Mouse (Mus musculus): Measurements from ENCODE around the gene Malsu1. TPM values are rescaled to one million over a fixed set of nuclear protein-coding genes. Genes with fewer than 3 reads are reported as not detected.

The Malsu1 gene
- polyA plus RNA-seq, 1 experiment from 2014 or later: 50.6 TPM

DNA sequence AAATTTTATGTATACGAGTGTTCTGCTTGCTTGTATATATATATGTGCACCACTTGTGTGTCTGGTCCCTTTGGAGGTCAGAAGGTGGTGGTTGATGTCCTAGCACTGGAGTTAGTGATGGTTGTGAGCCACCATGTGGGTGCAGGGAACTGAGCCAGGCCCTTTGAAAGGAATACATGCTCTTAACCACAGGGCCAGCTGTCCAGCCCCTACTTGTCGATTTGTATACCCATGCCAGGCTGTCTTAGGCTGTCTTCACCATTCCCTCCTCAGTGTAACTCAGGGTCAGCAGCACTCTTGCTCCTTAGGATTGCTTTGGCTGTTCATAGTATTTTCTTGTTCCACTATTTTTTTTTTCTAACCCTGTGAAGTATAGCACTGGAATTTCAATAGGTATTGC lies 4.3 kb downstream of the Malsu1 start:
- Histone ChIP-seq H3K27ac (no peak overlapping the region), H3K4me1 (replicated peaks) (peaks cover 32% of the 10 kb centered on the region), H3K4me3 (replicated peaks) (no peak overlapping the region), H3K4me2 (no peak overlapping the region), H3K27me3 (no peaks in the 10 kb centered on the region), H3K36me3 (peaks cover 22% of the 10 kb centered on the region), H3K9ac (no peak overlapping the region), H3K9me3 (replicated peaks) (no peaks in the 10 kb centered on the region)
- WGBS (ENCODE audit: insufficient replicate concordance): 60% methylated on average over 2 of the region's 2 CpGs
- no peak for ATAC-seq (ENCODE audit: low read depth)
- no peak for DNase-seq

DNA sequence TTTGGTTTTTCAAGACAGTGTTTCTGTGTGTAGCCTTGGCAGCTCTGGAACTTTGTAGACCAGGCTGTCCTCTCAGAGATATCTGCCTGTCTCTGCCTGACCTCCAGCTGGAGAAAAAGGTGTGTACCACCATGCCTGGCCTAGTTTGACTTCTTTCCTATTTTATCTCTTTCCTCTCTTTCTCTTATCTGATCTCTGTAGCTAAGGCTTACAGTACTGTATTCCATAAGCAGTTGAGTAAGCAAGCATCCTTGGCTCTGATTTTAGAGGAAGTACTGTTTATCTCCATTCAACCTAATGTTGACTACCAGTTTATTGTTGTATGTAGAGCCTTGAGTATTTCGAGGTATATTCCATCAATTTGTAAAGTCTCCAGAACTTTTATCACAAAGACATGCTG lies 5.7 kb downstream of the Malsu1 start:
- Histone ChIP-seq H3K9me3 (replicated peaks) (no peaks in the 10 kb centered on the region), H3K27me3 (no peaks in the 10 kb centered on the region), H3K4me3 (replicated peaks) (no peak overlapping the region), H3K27ac (no peak overlapping the region), H3K4me1 (replicated peaks) (peaks cover 25% of the 10 kb centered on the region), H3K4me2 (no peak overlapping the region), H3K36me3 (peaks cover 36% of the 10 kb centered on the region), H3K9ac (no peak overlapping the region)
- no peak for ATAC-seq (ENCODE audit: low read depth)
- 76% methylated on average over 1 of the region's 1 CpGs for WGBS (ENCODE audit: insufficient replicate concordance)
- no peak for DNase-seq

DNA sequence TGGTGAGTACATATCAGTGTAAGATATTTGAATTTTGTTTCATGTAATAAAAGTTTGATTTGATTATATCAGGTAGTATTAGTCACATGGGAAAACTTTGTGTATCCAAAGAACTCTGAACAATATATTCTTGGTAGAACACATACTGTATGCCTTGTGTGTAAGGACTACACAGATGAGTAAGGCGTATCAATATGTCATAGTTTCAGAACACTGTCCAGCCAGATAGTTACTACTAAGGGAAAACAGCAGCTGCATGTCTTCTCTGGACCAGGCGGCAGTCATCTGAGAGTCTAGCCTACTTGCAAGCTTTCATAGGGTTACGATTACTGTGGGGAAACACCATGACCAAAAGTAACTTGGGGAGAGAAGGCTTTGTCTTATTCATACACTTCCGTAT lies 9.4 kb downstream of the Malsu1 start:
- Histone ChIP-seq H3K27ac (no peak overlapping the region), H3K36me3 (peaks cover 65% of the 10 kb centered on the region), H3K9me3 (replicated peaks) (no peaks in the 10 kb centered on the region), H3K9ac (no peak overlapping the region), H3K27me3 (no peaks in the 10 kb centered on the region), H3K4me2 (no peak overlapping the region), H3K4me1 (replicated peaks) (peaks cover 4% of the 10 kb centered on the region), H3K4me3 (replicated peaks) (no peak overlapping the region)
- ATAC-seq (ENCODE audit: low read depth) (no peak), DNase-seq (no peak)
- 86% methylated on average over 4 of the region's 4 CpGs for WGBS (ENCODE audit: insufficient replicate concordance)

DNA sequence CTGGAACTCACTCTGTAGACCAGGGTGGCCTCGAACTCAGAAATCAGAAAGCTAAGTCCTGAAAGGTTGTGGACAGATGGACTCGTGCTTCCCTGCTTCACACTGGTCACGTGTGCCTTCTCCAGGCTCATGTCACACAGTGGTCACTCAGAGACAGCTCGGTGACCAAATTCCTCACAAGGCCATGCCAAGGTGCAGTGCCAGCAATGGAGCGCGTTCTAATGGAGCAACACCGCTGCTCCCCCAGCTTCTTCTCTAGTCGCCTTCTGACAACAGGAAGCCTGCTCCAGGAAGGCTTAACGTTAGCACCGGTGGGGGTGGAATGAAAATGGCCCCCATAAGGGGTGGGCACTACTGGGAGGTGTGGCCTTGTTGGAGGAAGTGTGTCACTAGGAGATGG lies 21.4 kb downstream of the Malsu1 start:
- no peak for DNase-seq
- no peak for ATAC-seq (ENCODE audit: low read depth)
- no peak overlapping the region for H3K27ac ChIP-seq

DNA sequence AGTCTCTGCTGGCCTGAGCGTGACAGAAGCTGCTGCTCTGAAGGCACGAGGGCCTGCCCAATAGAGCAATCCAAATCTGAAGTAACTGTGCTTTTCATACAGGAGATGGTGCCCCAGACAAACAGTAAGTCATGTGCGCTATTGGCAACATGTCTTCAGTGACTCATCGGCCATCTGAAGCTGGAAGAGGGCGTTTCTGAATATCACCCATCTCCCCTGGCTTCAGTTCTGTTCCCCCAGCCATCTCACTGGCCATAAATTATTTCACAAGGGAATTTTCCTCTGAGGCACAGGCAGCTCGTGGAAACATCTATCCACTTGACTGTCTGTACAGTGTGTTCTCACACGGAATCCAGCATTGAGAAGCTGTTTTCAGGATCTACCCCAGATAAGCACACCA lies 22.8 kb downstream of the Malsu1 start:
- no peak overlapping the region for H3K4me2 ChIP-seq
- no peaks in the 10 kb centered on the region for H3K27me3 ChIP-seq
- H3K9ac ChIP-seq: no peak overlapping the region
- no peak for DNase-seq
- H3K9me3 ChIP-seq (replicated peaks): no peaks in the 10 kb centered on the region
- H3K4me1 ChIP-seq (replicated peaks): peaks cover 16% of the 10 kb centered on the region
- 81% methylated on average over 7 of the region's 7 CpGs for WGBS (ENCODE audit: insufficient replicate concordance)
- no peak overlapping the region for H3K27ac ChIP-seq
- ATAC-seq (ENCODE audit: low read depth): no peak
- H3K4me3 ChIP-seq (replicated peaks): no peak overlapping the region
- peaks cover 59% of the 10 kb centered on the region for H3K36me3 ChIP-seq

More for the DNA sequence above, 21.4 kb downstream of the Malsu1 start:
- Histone ChIP-seq H3K9me3 (replicated peaks) (no peaks in the 10 kb centered on the region), H3K36me3 (peaks cover 73% of the 10 kb centered on the region), H3K4me2 (no peak overlapping the region), H3K4me1 (replicated peaks) (peaks cover 10% of the 10 kb centered on the region), H3K27me3 (no peaks in the 10 kb centered on the region), H3K4me3 (replicated peaks) (no peak overlapping the region), H3K9ac (no peak overlapping the region)
- 75% methylated on average over 10 of the region's 10 CpGs for WGBS (ENCODE audit: insufficient replicate concordance)

DNA sequence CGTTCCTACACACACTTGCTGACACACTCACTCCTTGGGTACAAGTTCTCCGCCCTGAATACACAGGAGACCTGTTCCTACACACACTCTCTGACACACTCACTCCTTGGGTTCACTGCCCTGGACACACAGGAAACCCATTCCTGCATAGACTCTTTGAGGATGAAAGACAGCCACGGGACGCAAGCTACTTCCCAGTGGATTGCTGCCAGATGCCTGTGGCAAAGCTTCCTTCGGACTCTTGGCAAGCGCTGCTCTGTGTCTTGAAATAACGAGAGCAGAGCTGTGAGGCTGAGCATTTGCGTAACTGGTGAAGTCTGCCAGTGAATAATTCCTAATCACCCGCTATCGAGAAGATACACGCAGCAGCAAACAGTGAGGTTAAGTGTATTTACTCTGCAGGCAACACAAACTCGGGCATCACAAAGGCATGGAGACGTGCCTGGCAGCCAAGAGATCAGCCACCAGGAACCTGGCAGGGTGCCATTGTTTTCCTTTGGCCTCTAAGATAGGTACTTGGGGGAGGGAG lies 23.4 kb downstream of the Malsu1 start:
- Histone ChIP-seq H3K4me3 (replicated peaks) (no peak overlapping the region), H3K36me3 (peaks cover 55% of the 10 kb centered on the region), H3K27me3 (no peaks in the 10 kb centered on the region), H3K9ac (no peak overlapping the region), H3K4me1 (replicated peaks) (peaks cover 16% of the 10 kb centered on the region), H3K27ac (no peak overlapping the region), H3K4me2 (no peak overlapping the region), H3K9me3 (replicated peaks) (no peaks in the 10 kb centered on the region)
- ATAC-seq (ENCODE audit: low read depth) (no peak), DNase-seq (no peak)
- 80% methylated on average over 13 of the region's 13 CpGs for WGBS (ENCODE audit: insufficient replicate concordance)

DNA sequence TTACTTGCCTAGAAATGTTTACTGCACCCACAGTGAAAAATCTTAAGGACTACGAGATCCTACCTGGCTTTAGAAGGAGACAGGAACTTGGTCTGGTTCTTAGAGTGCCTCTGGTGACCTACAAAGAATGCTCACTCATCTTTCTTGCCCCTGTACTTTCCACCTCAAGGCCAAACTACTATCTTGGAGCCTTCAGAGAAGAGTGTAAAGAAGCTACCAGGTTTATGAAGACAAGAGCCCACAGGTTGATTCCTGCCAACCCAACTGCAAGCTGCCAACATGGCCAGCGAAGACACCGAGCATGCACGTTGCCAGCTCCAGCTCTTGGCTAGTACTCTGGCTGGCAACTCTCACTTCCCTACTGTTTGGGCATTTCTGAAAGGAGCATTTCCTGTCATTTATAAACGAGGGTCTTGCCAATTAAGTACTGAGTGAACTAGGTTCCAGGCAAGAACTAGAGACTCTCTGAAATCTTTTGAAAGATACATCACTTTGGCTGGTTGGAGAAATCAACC lies 24.1 kb downstream of the Malsu1 start:
- DNase-seq: no peak
- no peak for ATAC-seq (ENCODE audit: low read depth)

DNA sequence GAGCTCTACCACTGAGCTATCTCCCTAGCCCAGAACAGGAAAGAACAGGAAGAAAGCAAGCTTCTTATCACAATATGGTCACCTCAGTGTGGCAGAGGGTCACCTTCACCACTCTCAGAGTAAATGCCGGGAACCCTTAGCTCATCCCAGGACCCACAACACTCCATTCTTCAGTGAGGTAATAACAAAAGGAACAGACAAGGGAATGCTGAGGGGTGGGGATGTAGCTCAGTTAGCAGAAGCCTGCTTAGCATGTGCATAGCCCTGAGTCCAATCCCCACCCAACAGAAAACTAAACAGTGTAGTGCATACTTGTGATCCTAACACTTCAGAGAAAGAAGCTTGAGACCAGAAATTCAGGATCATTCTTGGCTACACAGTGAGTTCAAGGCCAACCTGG lies 25.5 kb downstream of the Malsu1 start:
- WGBS (ENCODE audit: insufficient replicate concordance): 55% methylated on average over 1 of the region's 1 CpGs
- H3K9me3 ChIP-seq (replicated peaks): no peaks in the 10 kb centered on the region

More for the DNA sequence above, 24.1 kb downstream of the Malsu1 start:
- H3K27me3 ChIP-seq: no peaks in the 10 kb centered on the region
- no peak overlapping the region for H3K4me3 ChIP-seq (replicated peaks)
- H3K27ac ChIP-seq: no peak overlapping the region; the same call in 1 of the 2 replicates
- H3K36me3 ChIP-seq: peaks cover 57% of the 10 kb centered on the region
- no peaks in the 10 kb centered on the region for H3K9me3 ChIP-seq (replicated peaks)
- H3K4me1 ChIP-seq (replicated peaks): peaks cover 16% of the 10 kb centered on the region
- WGBS (ENCODE audit: insufficient replicate concordance): 76% methylated on average over 5 of the region's 5 CpGs
- H3K9ac ChIP-seq: no peak overlapping the region
- no peak overlapping the region for H3K4me2 ChIP-seq

DNA sequence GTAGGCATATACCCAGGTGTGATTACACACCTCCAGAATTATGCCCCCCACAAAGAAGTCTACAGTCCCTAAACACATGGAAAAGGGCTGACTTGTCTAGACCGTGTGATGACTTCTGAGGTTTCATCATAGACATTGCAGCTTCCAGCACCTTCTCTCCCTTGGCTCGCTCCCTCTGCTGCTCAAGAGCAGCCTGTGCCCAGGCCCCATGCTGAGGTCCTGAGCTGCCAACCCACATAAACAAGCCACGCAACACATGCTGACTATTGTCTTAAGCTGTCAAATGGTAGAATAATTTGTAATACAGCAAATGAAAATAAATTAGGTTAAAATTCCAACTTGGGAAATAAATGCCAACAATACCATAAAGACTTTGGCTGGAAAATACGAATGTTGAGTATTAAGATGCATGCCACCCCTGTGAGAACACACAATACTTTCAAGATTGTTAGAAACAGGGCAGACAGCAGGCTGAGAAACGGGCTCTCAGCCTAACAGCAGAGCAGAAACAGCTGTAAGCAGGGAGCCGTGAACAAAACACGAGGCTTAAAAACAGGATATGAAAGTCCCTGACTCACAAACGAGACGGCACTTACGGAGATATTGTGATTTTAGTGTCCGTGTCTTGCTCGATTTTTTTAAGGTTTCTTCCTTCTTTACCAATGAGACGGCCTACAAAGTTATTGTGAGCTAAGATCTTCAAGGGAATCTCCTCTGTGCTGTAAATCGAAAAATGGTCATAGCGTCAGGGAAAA lies 33.3 kb downstream of the Malsu1 start:
- ATAC-seq (ENCODE audit: low read depth) (no peak), DNase-seq (no peak)
- no peaks in the 10 kb centered on the region for H3K9me3 ChIP-seq (replicated peaks)
- H3K27me3 ChIP-seq: no peaks in the 10 kb centered on the region
- H3K36me3 ChIP-seq: peaks cover 61% of the 10 kb centered on the region
- no peak overlapping the region for H3K4me2 ChIP-seq
- no peak overlapping the region for H3K27ac ChIP-seq
- no peak overlapping the region for H3K4me3 ChIP-seq (replicated peaks)
- no peaks in the 10 kb centered on the region for H3K4me1 ChIP-seq (replicated peaks)
- WGBS (ENCODE audit: insufficient replicate concordance): 83% methylated on average over 15 of the region's 15 CpGs
- H3K9ac ChIP-seq: no peak overlapping the region

More for the DNA sequence above, 25.5 kb downstream of the Malsu1 start:
- Histone ChIP-seq H3K27me3 (no peaks in the 10 kb centered on the region), H3K4me3 (replicated peaks) (no peak overlapping the region), H3K36me3 (peaks cover 50% of the 10 kb centered on the region), H3K9ac (no peak overlapping the region), H3K27ac (no peak overlapping the region), H3K4me2 (no peak overlapping the region), H3K4me1 (replicated peaks) (peaks cover 16% of the 10 kb centered on the region)
- DNase-seq: no peak
- no peak for ATAC-seq (ENCODE audit: low read depth)

DNA sequence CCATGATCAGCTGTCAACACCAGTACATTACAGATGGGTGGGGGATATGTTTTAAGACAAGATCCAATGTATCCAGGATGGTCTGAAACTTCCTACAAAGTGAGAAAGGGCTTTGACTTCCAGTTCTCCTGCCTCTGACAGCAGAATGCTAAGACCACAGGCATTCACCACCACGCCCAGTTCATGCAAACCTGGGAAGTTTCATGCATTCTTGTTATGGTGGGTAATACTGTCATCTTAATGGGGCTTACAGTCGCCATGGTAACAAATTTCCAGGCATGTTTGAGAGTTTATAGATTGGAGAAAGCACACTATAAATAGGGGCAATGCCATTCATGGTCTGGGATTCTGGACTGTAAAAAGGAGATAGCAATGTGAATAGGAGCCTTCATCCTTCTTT lies 35.6 kb downstream of the Malsu1 start:
- Histone ChIP-seq H3K36me3 (peaks cover 54% of the 10 kb centered on the region), H3K9ac (no peak overlapping the region), H3K9me3 (replicated peaks) (no peaks in the 10 kb centered on the region), H3K4me1 (replicated peaks) (no peaks in the 10 kb centered on the region), H3K27me3 (no peaks in the 10 kb centered on the region), H3K4me2 (no peak overlapping the region), H3K4me3 (replicated peaks) (no peak overlapping the region), H3K27ac (no peak overlapping the region)
- WGBS (ENCODE audit: insufficient replicate concordance): 64% methylated on average over 2 of the region's 2 CpGs
- DNase-seq (no peak), ATAC-seq (ENCODE audit: low read depth) (no peak)

DNA sequence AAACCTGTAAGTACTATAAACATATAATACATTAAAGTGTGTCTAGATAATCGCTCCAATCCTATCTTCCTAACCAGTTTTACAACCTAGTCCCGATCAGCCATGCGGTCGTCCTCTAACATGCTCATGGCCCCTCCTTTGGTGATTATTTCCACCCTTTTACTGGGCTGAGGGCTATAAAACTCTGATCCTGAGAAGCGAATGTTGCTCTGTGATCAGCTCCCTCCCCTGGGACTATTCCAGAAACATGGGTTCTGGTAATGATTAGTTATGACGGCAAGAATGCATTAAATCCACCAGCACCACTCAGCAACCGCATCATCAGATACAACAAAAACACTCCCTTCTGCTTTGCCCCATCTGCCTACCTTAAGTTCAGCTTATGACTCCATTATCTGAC lies 40.3 kb downstream of the Malsu1 start:
- H3K36me3 ChIP-seq: peaks cover 34% of the 10 kb centered on the region
- DNase-seq (no peak), ATAC-seq (ENCODE audit: low read depth) (no peak)
- no peaks in the 10 kb centered on the region for H3K27me3 ChIP-seq
- WGBS (ENCODE audit: insufficient replicate concordance): 84% methylated on average over 7 of the region's 7 CpGs
- H3K9me3 ChIP-seq (replicated peaks): no peaks in the 10 kb centered on the region
- no peak overlapping the region for H3K4me3 ChIP-seq (replicated peaks)
- no peaks in the 10 kb centered on the region for H3K4me1 ChIP-seq (replicated peaks)
- no peak overlapping the region for H3K4me2 ChIP-seq
- H3K9ac ChIP-seq: no peak overlapping the region
- H3K27ac ChIP-seq: no peak overlapping the region

DNA sequence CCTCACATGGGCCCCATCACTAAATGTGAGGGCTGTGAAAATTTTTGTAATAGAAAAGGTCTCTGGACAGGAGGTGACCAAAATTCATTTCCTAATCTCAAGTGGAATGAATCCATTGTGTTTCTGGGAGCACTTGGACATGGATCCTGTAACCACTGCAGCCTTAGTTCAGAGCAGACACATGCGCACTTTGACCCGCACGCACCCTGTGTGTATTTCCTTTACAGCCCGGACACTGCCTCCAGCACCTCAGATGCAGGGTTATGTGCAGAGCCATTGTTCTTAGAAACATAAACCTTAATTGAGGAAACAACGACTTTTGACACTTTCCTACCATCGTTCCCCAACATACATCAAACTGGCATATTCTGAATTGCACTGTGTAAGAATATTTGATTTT lies 40.9 kb downstream of the Malsu1 start:
- no peak overlapping the region for H3K9ac ChIP-seq
- ATAC-seq (ENCODE audit: low read depth) (no peak), DNase-seq (no peak)
- peaks cover 30% of the 10 kb centered on the region for H3K36me3 ChIP-seq
- H3K9me3 ChIP-seq (replicated peaks): no peaks in the 10 kb centered on the region
- no peak overlapping the region for H3K4me2 ChIP-seq
- H3K4me1 ChIP-seq (replicated peaks): no peaks in the 10 kb centered on the region
- no peak overlapping the region for H3K27ac ChIP-seq
- no peak overlapping the region for H3K4me3 ChIP-seq (replicated peaks)
- H3K27me3 ChIP-seq: no peaks in the 10 kb centered on the region
- WGBS (ENCODE audit: insufficient replicate concordance): 88% methylated on average over 6 of the region's 6 CpGs

Data from liver, embryonic 13.5 days (tissue).